Mouse (Mus musculus): ENCODE results near the gene Zfp385b. TPM values are rescaled to one million over a fixed set of nuclear protein-coding genes. Genes with fewer than 3 reads are reported as not detected.

The Zfp385b gene
- polyA plus RNA-seq, 1 experiment, result 1.7 TPM

- H3K27ac ChIP-seq (ENCODE audit: insufficient read depth, low read length), result no peak overlapping the region
- H3K4me3 ChIP-seq (ENCODE audit: insufficient read depth, low read length), result no peak overlapping the region
- no peaks in the 10 kb centered on the region for H3K4me1 ChIP-seq (ENCODE audit: control insufficient read depth, insufficient read depth, low read length)
- no peak for TF ChIP-seq POLR2A (IDR thresholded peaks at IDR 0.05; ENCODE audit: low read depth, low read length)
- no peak for TF ChIP-seq CTCF (IDR thresholded peaks at IDR 0.05; ENCODE audit: borderline replicate concordance, insufficient read depth, low read length)
Measured at GRCm38 (mm10) chr2:77627622-77628231, 191.7 kb downstream of the Zfp385b start.

GRCm38 (mm10) chr2:77618686-77619085 lies 200.8 kb downstream of the Zfp385b start:
- TF ChIP-seq POLR2A (IDR thresholded peaks at IDR 0.05; ENCODE audit: low read depth, low read length), result no peak
- no peak overlapping the region for H3K27ac ChIP-seq (ENCODE audit: insufficient read depth, low read length)
- no peak overlapping the region for H3K4me3 ChIP-seq (ENCODE audit: insufficient read depth, low read length)
- H3K4me1 ChIP-seq (ENCODE audit: control insufficient read depth, insufficient read depth, low read length), result no peaks in the 10 kb centered on the region

DNA sequence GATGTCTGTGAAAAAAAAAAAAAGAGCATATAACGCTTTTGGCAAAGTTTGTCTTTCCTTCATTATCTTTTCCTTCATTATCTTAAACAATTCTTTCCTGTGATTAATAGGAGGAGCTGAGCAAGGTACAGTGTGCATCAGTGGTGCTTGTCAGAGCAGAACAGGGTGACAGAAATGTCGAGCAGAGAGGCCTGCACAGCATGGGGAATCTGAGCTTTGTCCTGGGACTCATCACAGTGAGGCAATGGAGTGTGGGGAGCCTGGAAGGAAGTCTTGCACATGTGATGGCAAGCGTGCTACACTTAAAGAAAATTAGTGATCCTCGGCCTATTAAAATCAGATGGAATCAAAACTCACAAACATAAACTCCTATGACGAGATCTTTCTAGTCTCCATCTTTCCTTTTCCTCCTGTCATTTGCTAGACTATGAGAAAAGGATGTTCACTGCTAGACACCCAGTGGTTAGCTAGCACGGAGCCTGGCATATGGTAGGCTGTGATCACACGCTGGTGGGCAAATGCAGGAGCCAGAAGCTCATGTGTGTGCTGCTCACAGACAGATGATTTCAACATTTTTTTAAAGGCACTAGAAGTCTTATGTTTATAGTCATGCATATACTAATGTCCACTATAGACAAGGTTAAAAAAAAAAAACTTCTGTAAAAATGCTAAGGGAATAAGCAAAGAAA lies 209.0 kb downstream of the Zfp385b start:
- Histone ChIP-seq H3K4me1 (ENCODE audit: control insufficient read depth, insufficient read depth, low read length) (no peaks in the 10 kb centered on the region), H3K4me3 (ENCODE audit: insufficient read depth, low read length) (no peak overlapping the region)
- no peak for TF ChIP-seq CTCF (IDR thresholded peaks at IDR 0.05; ENCODE audit: borderline replicate concordance, insufficient read depth, low read length)
- TF ChIP-seq POLR2A (IDR thresholded peaks at IDR 0.05; ENCODE audit: low read depth, low read length), result no peak

GRCm38 (mm10) chr2:77609452-77609851 lies 210.0 kb downstream of the Zfp385b start:
- TF ChIP-seq POLR2A (IDR thresholded peaks at IDR 0.05; ENCODE audit: low read depth, low read length), result no peak
- no peak for TF ChIP-seq CTCF (IDR thresholded peaks at IDR 0.05; ENCODE audit: borderline replicate concordance, insufficient read depth, low read length)
- H3K4me3 ChIP-seq (ENCODE audit: insufficient read depth, low read length), result no peak overlapping the region
- H3K27ac ChIP-seq (ENCODE audit: insufficient read depth, low read length), result no peak overlapping the region
- no peaks in the 10 kb centered on the region for H3K4me1 ChIP-seq (ENCODE audit: control insufficient read depth, insufficient read depth, low read length)

More for the DNA sequence above, 209.0 kb downstream of the Zfp385b start:
- no peak overlapping the region for H3K27ac ChIP-seq (ENCODE audit: insufficient read depth, low read length)

DNA sequence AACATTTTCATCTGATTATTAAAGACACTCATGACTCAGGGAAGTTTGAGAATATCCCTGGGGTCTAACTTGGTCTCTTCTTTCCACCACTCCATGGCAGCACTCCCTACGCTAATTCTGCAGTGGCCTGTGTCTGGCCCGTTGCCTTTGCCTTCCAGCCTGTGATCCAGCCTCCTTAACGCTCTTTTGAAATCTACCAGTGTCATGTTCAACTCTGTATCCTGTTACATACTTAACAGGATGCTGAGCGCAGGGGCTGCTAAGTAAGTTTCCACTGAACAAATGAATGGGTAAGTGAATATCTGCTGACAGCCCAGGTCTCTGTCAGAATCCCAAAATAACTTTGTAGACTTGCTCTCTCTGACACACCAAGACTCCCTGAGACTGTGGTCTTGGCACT lies 210.8 kb downstream of the Zfp385b start:
- Histone ChIP-seq H3K27ac (ENCODE audit: insufficient read depth, low read length) (no peak overlapping the region), H3K4me3 (ENCODE audit: insufficient read depth, low read length) (no peak overlapping the region), H3K4me1 (ENCODE audit: control insufficient read depth, insufficient read depth, low read length) (no peaks in the 10 kb centered on the region)
- TF ChIP-seq POLR2A (IDR thresholded peaks at IDR 0.05; ENCODE audit: low read depth, low read length) (no peak), CTCF (IDR thresholded peaks at IDR 0.05; ENCODE audit: borderline replicate concordance, insufficient read depth, low read length) (no peak)

GRCm38 (mm10) chr2:77593461-77593860 lies 226.0 kb downstream of the Zfp385b start:
- no peak overlapping the region for H3K27ac ChIP-seq (ENCODE audit: insufficient read depth, low read length)
- no peaks in the 10 kb centered on the region for H3K4me1 ChIP-seq (ENCODE audit: control insufficient read depth, insufficient read depth, low read length)
- no peak overlapping the region for H3K4me3 ChIP-seq (ENCODE audit: insufficient read depth, low read length)
- no peak for TF ChIP-seq POLR2A (IDR thresholded peaks at IDR 0.05; ENCODE audit: low read depth, low read length)

- Histone ChIP-seq H3K27ac (ENCODE audit: insufficient read depth, low read length) (no peak overlapping the region), H3K4me1 (ENCODE audit: control insufficient read depth, insufficient read depth, low read length) (no peaks in the 10 kb centered on the region), H3K4me3 (ENCODE audit: insufficient read depth, low read length) (no peak overlapping the region)
- TF ChIP-seq CTCF (IDR thresholded peaks at IDR 0.05; ENCODE audit: borderline replicate concordance, insufficient read depth, low read length) (no peak), POLR2A (IDR thresholded peaks at IDR 0.05; ENCODE audit: low read depth, low read length) (no peak)
Measured at GRCm38 (mm10) chr2:77592525-77592924, 226.9 kb downstream of the Zfp385b start.

GRCm38 (mm10) chr2:77589205-77589901 lies 230.1 kb downstream of the Zfp385b start:
- TF ChIP-seq POLR2A (IDR thresholded peaks at IDR 0.05; ENCODE audit: low read depth, low read length), result no peak
- TF ChIP-seq CTCF (IDR thresholded peaks at IDR 0.05; ENCODE audit: borderline replicate concordance, insufficient read depth, low read length), result no peak
- H3K4me3 ChIP-seq (ENCODE audit: insufficient read depth, low read length), result no peak overlapping the region
- no peak overlapping the region for H3K27ac ChIP-seq (ENCODE audit: insufficient read depth, low read length)
- no peaks in the 10 kb centered on the region for H3K4me1 ChIP-seq (ENCODE audit: control insufficient read depth, insufficient read depth, low read length)

DNA sequence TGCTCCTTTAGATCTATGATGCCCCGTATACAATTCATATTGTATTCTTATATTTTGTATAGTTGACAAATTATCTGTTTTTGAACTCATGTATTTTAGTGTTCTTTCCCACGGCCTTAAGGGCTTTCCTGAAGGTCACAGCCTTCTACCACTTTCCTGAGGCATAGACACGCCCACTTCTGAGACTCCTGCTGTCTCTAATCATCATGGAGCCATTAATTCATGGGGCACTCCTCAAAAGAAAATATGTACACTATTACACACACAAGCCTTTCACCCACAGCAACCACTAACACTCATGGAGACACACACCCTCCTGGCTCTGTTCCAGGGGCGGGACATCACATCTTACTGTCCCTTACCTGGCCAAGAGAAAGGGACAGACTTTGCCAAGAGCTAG lies 232.1 kb downstream of the Zfp385b start:
- H3K4me1 ChIP-seq (ENCODE audit: control insufficient read depth, insufficient read depth, low read length), result no peaks in the 10 kb centered on the region
- no peak overlapping the region for H3K4me3 ChIP-seq (ENCODE audit: insufficient read depth, low read length)
- no peak overlapping the region for H3K27ac ChIP-seq (ENCODE audit: insufficient read depth, low read length)
- no peak for TF ChIP-seq POLR2A (IDR thresholded peaks at IDR 0.05; ENCODE audit: low read depth, low read length)

Measured in embryonic fibroblast, embryonic 13.5 days (primary cell).